Comparison of ENCODE assay signal across 8 mouse cellular contexts in the genomic region with DNA sequence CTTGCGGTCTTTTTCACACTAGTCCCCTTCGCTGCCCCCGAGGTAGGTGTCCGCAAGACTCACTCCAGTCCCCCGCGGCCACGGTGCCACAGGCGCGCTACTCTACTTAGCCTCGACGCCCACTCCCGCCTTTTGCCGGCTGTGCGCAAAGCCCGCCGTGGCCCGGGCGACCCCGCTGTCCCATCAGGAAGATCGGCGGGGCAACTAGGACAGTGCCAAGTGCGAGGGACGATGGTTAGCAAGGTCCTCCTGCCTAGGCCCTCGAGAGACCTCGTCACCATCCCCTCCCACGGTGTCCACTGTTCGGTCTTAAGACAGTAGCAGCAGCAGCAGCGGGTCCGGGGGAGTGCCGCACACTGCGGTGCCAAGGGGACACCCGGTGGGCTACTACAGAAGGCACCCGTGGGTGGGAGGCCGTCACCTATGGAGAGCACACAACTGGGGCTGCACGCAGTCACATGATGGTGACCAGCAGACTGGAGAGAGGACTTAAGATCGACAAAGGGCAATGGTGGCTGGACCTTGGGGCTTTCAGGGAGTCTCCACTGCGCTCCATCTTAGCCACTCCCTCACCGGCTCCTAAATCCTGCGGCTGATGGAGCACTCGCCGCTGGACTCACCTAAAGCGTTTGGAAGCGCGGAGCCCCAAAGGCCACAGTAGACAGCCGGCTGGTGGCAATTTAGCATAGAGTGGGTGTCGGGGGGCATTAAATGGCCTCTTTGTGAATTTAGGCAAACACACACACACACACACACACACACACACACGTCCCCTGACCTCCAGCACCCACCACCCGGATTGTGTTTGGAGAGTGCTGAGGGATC. TPM values are rescaled to one million over a fixed set of nuclear protein-coding genes. Genes with fewer than 3 reads are reported as not detected.
DNase-seq lines count a peak whose midpoint lies in the region; ATAC-seq and TF ChIP-seq lines count a peak whose summit lies in the region.

No protein-coding gene starts in this region.

- WGBS in heart, embryonic 12.5 days = 3% methylated on average over 48 of the region's 48 CpGs
- under 1% methylated on average over 48 of the region's 48 CpGs for WGBS in midbrain, embryonic 10.5 days
- WGBS in liver, embryonic 12.5 days (ENCODE audit: insufficient replicate concordance) = 2% methylated on average over 48 of the region's 48 CpGs

- H3K36me3 ChIP-seq in heart, embryonic 12.5 days = no peaks in the 10 kb centered on the region
- peaks cover 34% of the 10 kb centered on the region for H3K36me3 ChIP-seq in G1E (replicated peaks)
- H3K36me3 ChIP-seq in midbrain, embryonic 10.5 days = no peaks in the 10 kb centered on the region
- no peaks in the 10 kb centered on the region for H3K36me3 ChIP-seq in liver, embryonic 12.5 days

- peaks cover 97% of the 10 kb centered on the region for H3K27me3 ChIP-seq in heart, embryonic 12.5 days (replicated peaks)
- H3K27me3 ChIP-seq in G1E (ENCODE audit: insufficient read depth, low read length) = peaks cover 69% of the 10 kb centered on the region
- peaks cover 100% of the 10 kb centered on the region for H3K27me3 ChIP-seq in midbrain, embryonic 10.5 days (ENCODE audit: low read depth, poor library complexity, severe bottlenecking)
- H3K27me3 ChIP-seq in liver, embryonic 12.5 days (replicated peaks) = peaks cover 100% of the 10 kb centered on the region

- TF ChIP-seq CTCF in G1E (IDR thresholded peaks at IDR 0.05; ENCODE audit: low read depth, low read length) = no peak

- H3K27ac ChIP-seq in heart, embryonic 12.5 days (ENCODE audit: poor library complexity, severe bottlenecking) = no peak overlapping the region
- no peak overlapping the region for H3K27ac ChIP-seq in midbrain, embryonic 10.5 days (replicated peaks)
- H3K27ac ChIP-seq in liver, embryonic 12.5 days = no peak overlapping the region

- H3K4me3 ChIP-seq in heart, embryonic 12.5 days = peak overlapping the region; percentile 17; the same call in 1 of the 2 replicates
- H3K4me3 ChIP-seq in G1E (ENCODE audit: low read depth, low read length) = 0 out of 2 replicates have a peak overlapping the region, but pooled peaks have one; percentile 8
- H3K4me3 ChIP-seq in midbrain, embryonic 10.5 days = no peak overlapping the region
- H3K4me3 ChIP-seq in liver, embryonic 12.5 days = no peak overlapping the region

- no peak overlapping the region for H3K9ac ChIP-seq in heart, embryonic 12.5 days
- no peak overlapping the region for H3K9ac ChIP-seq in liver, embryonic 12.5 days

- no peaks in the 10 kb centered on the region for H3K9me3 ChIP-seq in heart, embryonic 12.5 days (replicated peaks)
- H3K9me3 ChIP-seq in G1E (replicated peaks) = peaks cover 7% of the 10 kb centered on the region
- H3K9me3 ChIP-seq in midbrain, embryonic 10.5 days (replicated peaks) = no peaks in the 10 kb centered on the region
- H3K9me3 ChIP-seq in liver, embryonic 12.5 days (replicated peaks) = no peaks in the 10 kb centered on the region

- no peak for DNase-seq in heart, postnatal 25 days (ENCODE audit: low spot score)
- no peak for DNase-seq in G1E (ENCODE audit: low spot score)
- DNase-seq in midbrain, embryonic 10.5 days (ENCODE audit: low spot score) = peak; percentile 50
- no peak for DNase-seq in urinary bladder, adult 18-20 months (ENCODE audit: low spot score in 2 of 2)

- H3K4me1 ChIP-seq in heart, embryonic 12.5 days (replicated peaks) = peaks cover 50% of the 10 kb centered on the region
- peaks cover 11% of the 10 kb centered on the region for H3K4me1 ChIP-seq in G1E (ENCODE audit: insufficient read depth, low read depth, low read length)
- H3K4me1 ChIP-seq in midbrain, embryonic 10.5 days = peaks cover 2% of the 10 kb centered on the region; the same call in 1 of the 2 replicates
- H3K4me1 ChIP-seq in liver, embryonic 12.5 days = no peaks in the 10 kb centered on the region

- peak overlapping the region; percentile 47 for H3K4me2 ChIP-seq in heart, embryonic 12.5 days
- no peak overlapping the region for H3K4me2 ChIP-seq in liver, embryonic 12.5 days

- ATAC-seq in heart, embryonic 12.5 days (ENCODE audit: insufficient number of reproducible peaks, low FRiP score) = no peak
- no peak for ATAC-seq in G1E (ENCODE audit: extremely low read depth, insufficient number of reproducible peaks, low FRiP score, poor library complexity, severe bottlenecking)
- ATAC-seq in erythroblast, adult 5-6 weeks (replicated peaks; ENCODE audit: low FRiP score, poor library complexity, severe bottlenecking) = peak; percentile 21; the same call in 1 of the 2 replicates
- no peak for ATAC-seq in liver, embryonic 12.5 days
- ATAC-seq in CD4-positive, CD25-positive, alpha-beta regulatory T cell, adult 4 months = no peak

- intact Hi-C loops in heart, postnatal 25 days (cut with DNase I) = no loop called here

RNA-seq across cellular contexts. Expression of gene Nfix, which starts 15.3 kb away (rescaled TPM):
- 9.2 and 10.9 TPM in 2 replicates for polyA plus RNA-seq in heart, embryonic 12.5 days (2016; fragmentation: Nextera tagmentation; extraction: Ambion mirVana)
- 100 to 1,000 TPM; 287 to 311 TPM for total RNA-seq in heart, postnatal 25 days (2021)
- total RNA-seq in G1E (2014; fragmentation: Nextera tagmentation) = 30.0 and 34.0 TPM in 2 replicates
- total RNA-seq in G1E (2017) = 2.7 and 4.3 TPM in 2 replicates
- 14.3 and 16.2 TPM in 2 replicates for polyA plus RNA-seq in G1E (2012)
- 19.0 and 24.5 TPM in 2 replicates for total RNA-seq in erythroblast, adult 5-6 weeks (2015; ENCODE audit: low replicate concordance)
- 7.9 and 14.1 TPM in 2 replicates for total RNA-seq in erythroblast, adult 5-6 weeks (2017; ENCODE audit: low replicate concordance)
- polyA plus RNA-seq in midbrain, embryonic 10.5 days (2016; fragmentation: Nextera tagmentation; extraction: Ambion mirVana) = 0.49 and 1.2 TPM in 2 replicates
- polyA plus RNA-seq in liver, embryonic 12.5 days (2016; fragmentation: Nextera tagmentation; extraction: Ambion mirVana) = 2.8 and 2.9 TPM in 2 replicates
- 1 to 10 TPM; 2.8 to 7.2 TPM for polyA plus RNA-seq in CD4-positive, CD25-positive, alpha-beta regulatory T cell, adult 4 months (2017; shearing (Covaris generic))

RNA-seq across cellular contexts. Expression of gene Dand5, which starts 37.7 kb away (rescaled TPM):
- 4.6 and 6.2 TPM in 2 replicates for polyA plus RNA-seq in heart, embryonic 12.5 days (2016; fragmentation: Nextera tagmentation; extraction: Ambion mirVana)
- total RNA-seq in heart, postnatal 25 days (2021) = 10 to 100 TPM in 1 of 2 experiments, 1 to 10 TPM in 1; 9.6 to 10.3 TPM
- total RNA-seq in G1E (2014; fragmentation: Nextera tagmentation) = 7.1 and 7.7 TPM in 2 replicates
- 1.8 and 2.2 TPM in 2 replicates for total RNA-seq in G1E (2017)
- 1.4 and 2.1 TPM in 2 replicates for polyA plus RNA-seq in G1E (2012)
- 2.3 TPM in 1 of 2 replicates, not detected in the other for total RNA-seq in erythroblast, adult 5-6 weeks (2015; ENCODE audit: low replicate concordance)
- 2.3 and 3.9 TPM in 2 replicates for total RNA-seq in erythroblast, adult 5-6 weeks (2017; ENCODE audit: low replicate concordance)
- 2.9 and 5.3 TPM in 2 replicates for polyA plus RNA-seq in midbrain, embryonic 10.5 days (2016; fragmentation: Nextera tagmentation; extraction: Ambion mirVana)
- 3.4 and 4.3 TPM in 2 replicates for polyA plus RNA-seq in liver, embryonic 12.5 days (2016; fragmentation: Nextera tagmentation; extraction: Ambion mirVana)
- polyA plus RNA-seq in CD4-positive, CD25-positive, alpha-beta regulatory T cell, adult 4 months (2017; shearing (Covaris generic)) = 1 to 10 TPM; 4.9 to 7.6 TPM

RNA-seq across cellular contexts. Expression of gene Gadd45gip1, which starts 46.4 kb away (rescaled TPM):
- polyA plus RNA-seq in heart, embryonic 12.5 days (2016; fragmentation: Nextera tagmentation; extraction: Ambion mirVana) = 50.9 and 52.1 TPM in 2 replicates
- 10 to 100 TPM; 28.9 to 30.0 TPM for total RNA-seq in heart, postnatal 25 days (2021)
- 10.0 and 13.0 TPM in 2 replicates for total RNA-seq in G1E (2014; fragmentation: Nextera tagmentation)
- total RNA-seq in G1E (2017) = 20.4 and 20.9 TPM in 2 replicates
- polyA plus RNA-seq in G1E (2012) = 79.7 and 93.0 TPM in 2 replicates
- 4.4 and 5.9 TPM in 2 replicates for total RNA-seq in erythroblast, adult 5-6 weeks (2015; ENCODE audit: low replicate concordance)
- 7.4 and 7.7 TPM in 2 replicates for total RNA-seq in erythroblast, adult 5-6 weeks (2017; ENCODE audit: low replicate concordance)
- 46.3 and 47.2 TPM in 2 replicates for polyA plus RNA-seq in midbrain, embryonic 10.5 days (2016; fragmentation: Nextera tagmentation; extraction: Ambion mirVana)
- polyA plus RNA-seq in liver, embryonic 12.5 days (2016; fragmentation: Nextera tagmentation; extraction: Ambion mirVana) = 69.9 and 71.0 TPM in 2 replicates
- 10 to 100 TPM; 14.3 to 16.4 TPM for polyA plus RNA-seq in CD4-positive, CD25-positive, alpha-beta regulatory T cell, adult 4 months (2017; shearing (Covaris generic))

RNA-seq across cellular contexts. Expression of gene Rad23a, which starts 55.6 kb away (rescaled TPM):
- polyA plus RNA-seq in heart, embryonic 12.5 days (2016; fragmentation: Nextera tagmentation; extraction: Ambion mirVana) = 129 and 131 TPM in 2 replicates
- 10 to 100 TPM; 80.8 to 81.1 TPM for total RNA-seq in heart, postnatal 25 days (2021)
- total RNA-seq in G1E (2014; fragmentation: Nextera tagmentation) (116 and 121 TPM in 2 replicates), G1E (2017) (38.7 and 39.2 TPM in 2 replicates)
- polyA plus RNA-seq in G1E (2012) = 414 and 672 TPM in 2 replicates
- 379 and 406 TPM in 2 replicates for total RNA-seq in erythroblast, adult 5-6 weeks (2015; ENCODE audit: low replicate concordance)
- 572 and 669 TPM in 2 replicates for total RNA-seq in erythroblast, adult 5-6 weeks (2017; ENCODE audit: low replicate concordance)
- 124 and 131 TPM in 2 replicates for polyA plus RNA-seq in midbrain, embryonic 10.5 days (2016; fragmentation: Nextera tagmentation; extraction: Ambion mirVana)
- polyA plus RNA-seq in liver, embryonic 12.5 days (2016; fragmentation: Nextera tagmentation; extraction: Ambion mirVana) = 274 and 281 TPM in 2 replicates
- polyA plus RNA-seq in CD4-positive, CD25-positive, alpha-beta regulatory T cell, adult 4 months (2017; shearing (Covaris generic)) = 100 to 1,000 TPM; 139 to 160 TPM

Comparison
In these comparisons a context has a peak if more than half of its experiments do, and no peak if none do; other contexts are left out.
1. H3K4me3 ChIP-seq: peak in heart, embryonic 12.5 days (single experiment) and G1E (single experiment); none in midbrain, embryonic 10.5 days (single experiment) and liver, embryonic 12.5 days (single experiment).